Mouse (Mus musculus): Measurements from ENCODE around the gene Lrcol1.

DNA sequence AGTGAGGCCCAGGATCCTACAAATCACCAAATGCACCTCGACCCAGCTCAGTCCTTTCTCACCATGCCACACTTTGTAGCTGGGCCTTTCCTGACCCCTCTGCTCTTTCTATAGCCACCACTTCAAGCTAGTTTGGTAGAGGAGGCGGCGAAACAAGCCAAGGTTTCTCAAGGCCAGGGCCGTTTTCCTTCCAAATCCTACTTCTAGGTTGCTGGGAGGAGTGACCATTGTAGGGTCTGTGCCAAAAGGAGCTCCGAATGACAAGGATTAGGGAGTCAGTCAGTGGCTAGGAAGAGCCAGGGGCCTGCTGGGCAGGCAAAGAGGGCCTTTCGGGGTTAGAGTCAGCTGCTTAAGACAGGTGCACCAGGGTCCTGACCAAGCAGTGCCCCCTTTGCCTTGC, 40.0 kb downstream of the Lrcol1 start:
- no peak for TF ChIP-seq CTCF (conservative IDR thresholded peaks at IDR 0.05 in 1 of 2, IDR thresholded peaks at IDR 0.05 in 1 of 2; ENCODE audit: low read depth in 2 of 2, low read length in 2 of 2)
- TF ChIP-seq BHLHE40 (IDR thresholded peaks at IDR 0.05; ENCODE audit: low read depth, low read length), result no peak
- TF ChIP-seq RAD21 (IDR thresholded peaks at IDR 0.05; ENCODE audit: low read depth, low read length), result no peak
- TF ChIP-seq POLR2AphosphoS2 (IDR thresholded peaks at IDR 0.05; ENCODE audit: low read depth, low read length), result no peak
- TF ChIP-seq POLR2A (IDR thresholded peaks at IDR 0.05; ENCODE audit: low read depth, low read length), result no peak
- no peak for TF ChIP-seq EP300 (IDR thresholded peaks at IDR 0.05; ENCODE audit: low read length)
- no peak for TF ChIP-seq RCOR1 (conservative IDR thresholded peaks at IDR 0.05; ENCODE audit: low read depth, low read length)
- TF ChIP-seq E2F4 (IDR thresholded peaks at IDR 0.05; ENCODE audit: insufficient replicate concordance, low read depth, low read length), result no peak
- no peak for TF ChIP-seq TCF12 (IDR thresholded peaks at IDR 0.05; ENCODE audit: low read depth, low read length)
- TF ChIP-seq HCFC1 (IDR thresholded peaks at IDR 0.05; ENCODE audit: low read depth, low read length), result no peak

Data from CH12.LX (cell line).